Mouse (Mus musculus): Measurements from ENCODE around the gene Yif1a. TPM values are rescaled to one million over a fixed set of nuclear protein-coding genes. Genes with fewer than 3 reads are reported as not detected.

Gene Yif1a
- 254 and 277 TPM in 2 replicates for polyA plus RNA-seq (2012; rRNA removed)

DNA sequence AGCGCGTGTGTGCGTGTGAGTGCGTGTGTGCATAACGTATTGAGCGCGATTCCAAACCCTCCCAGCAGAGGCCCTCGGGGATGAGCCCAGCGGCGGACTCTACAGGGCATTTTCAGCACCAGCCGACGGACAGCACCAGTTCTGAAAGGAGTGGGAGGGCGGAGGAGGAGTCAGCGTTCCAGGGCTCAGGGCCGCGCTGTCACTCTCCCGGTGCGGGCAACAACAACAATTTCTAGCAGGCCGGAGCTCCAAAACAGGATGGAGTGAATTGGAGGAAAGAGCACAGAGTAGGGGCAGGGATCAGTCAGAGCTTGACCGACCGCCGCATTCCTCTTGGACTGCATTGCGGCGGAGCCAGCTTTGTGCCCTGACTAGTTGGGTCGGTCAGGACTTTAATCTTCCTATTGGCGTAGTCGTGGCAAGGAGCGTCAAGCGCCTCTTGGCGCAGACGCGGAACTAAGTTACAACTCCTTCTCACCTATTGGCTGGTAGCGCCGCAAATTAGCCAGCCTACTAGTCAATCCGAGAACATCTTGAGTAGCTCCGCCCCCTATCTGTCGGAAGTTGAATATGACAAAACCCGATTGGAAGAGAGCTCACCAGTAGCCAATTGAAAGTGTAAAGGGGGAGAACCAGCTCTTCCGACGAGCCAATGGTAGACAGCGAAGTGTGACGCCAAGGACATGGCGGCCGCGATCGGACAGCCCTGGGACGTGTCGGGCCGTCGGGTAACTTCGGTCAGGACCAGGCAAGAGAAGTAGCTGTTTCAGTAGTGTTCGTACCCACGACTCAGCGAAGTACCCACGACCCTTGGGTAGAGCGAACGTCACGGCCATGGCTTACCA lies at the start of gene Yif1a:
Yif1a (plus strand) TSS at position 655 of the 845 bp plus-strand sequence.

DNA sequence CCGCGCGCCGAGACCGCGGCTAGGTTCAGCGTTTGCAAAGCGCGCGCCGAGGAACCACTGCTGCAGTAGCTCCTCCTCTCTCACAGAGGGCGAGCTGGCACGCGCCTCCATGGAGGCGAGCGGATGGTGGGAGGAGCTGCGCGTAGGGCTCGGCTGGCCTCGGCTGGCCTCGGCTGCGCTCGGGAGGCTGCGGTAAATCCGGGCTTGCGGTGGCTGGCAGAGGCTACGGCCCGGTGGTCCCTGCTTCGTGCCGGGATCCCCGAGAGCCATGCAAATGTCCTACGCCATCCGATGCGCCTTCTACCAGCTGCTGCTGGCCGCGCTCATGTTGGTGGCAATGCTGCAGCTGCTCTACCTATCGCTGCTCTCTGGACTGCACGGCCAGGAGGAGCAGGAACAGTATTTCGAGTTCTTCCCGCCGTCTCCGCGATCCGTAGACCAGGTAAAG lies 49.6 kb upstream of the Yif1a start, which contains the start of the genes B4gat1 and AC124502.3:
B4gat1 (plus strand) TSS at position 118 of the 448 bp plus-strand sequence.
AC124502.3 (plus strand) TSS at position 183 of the 448 bp plus-strand sequence.

DNA sequence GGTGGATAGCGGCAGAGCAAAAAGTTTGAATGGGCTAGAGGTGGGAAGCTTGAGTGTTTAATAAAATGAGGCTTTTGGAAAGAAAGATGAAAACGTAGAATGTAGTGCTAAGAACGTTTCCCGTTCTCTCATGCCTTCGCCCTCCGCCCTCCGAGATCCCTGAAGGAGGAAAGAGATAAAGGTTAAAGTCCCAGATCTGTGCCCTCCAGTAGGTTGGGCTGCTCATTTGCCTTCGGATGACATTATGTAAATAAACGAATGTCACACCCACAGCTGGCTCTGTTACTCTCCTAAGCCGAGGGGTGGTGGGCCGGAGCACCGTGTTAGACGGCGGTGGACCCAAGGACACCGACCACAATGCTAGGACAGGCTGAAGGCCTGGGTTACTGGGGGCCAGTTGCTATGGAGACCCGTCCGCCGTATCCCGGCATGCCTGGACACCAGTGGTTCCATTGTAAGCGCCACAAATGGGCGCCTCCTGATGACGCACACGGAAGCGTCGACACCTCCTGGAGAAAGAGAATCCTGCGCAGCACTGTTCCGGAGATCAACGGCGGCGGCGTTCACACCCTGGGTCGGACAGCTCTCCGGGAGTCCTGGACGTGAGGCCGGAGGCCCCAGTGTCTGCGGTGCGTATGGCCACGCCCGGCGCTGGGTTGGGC lies 47.3 kb upstream of the Yif1a start, which contains the start of gene Brms1:
Brms1 (plus strand) TSS at position 493 of the 662 bp plus-strand sequence.

DNA sequence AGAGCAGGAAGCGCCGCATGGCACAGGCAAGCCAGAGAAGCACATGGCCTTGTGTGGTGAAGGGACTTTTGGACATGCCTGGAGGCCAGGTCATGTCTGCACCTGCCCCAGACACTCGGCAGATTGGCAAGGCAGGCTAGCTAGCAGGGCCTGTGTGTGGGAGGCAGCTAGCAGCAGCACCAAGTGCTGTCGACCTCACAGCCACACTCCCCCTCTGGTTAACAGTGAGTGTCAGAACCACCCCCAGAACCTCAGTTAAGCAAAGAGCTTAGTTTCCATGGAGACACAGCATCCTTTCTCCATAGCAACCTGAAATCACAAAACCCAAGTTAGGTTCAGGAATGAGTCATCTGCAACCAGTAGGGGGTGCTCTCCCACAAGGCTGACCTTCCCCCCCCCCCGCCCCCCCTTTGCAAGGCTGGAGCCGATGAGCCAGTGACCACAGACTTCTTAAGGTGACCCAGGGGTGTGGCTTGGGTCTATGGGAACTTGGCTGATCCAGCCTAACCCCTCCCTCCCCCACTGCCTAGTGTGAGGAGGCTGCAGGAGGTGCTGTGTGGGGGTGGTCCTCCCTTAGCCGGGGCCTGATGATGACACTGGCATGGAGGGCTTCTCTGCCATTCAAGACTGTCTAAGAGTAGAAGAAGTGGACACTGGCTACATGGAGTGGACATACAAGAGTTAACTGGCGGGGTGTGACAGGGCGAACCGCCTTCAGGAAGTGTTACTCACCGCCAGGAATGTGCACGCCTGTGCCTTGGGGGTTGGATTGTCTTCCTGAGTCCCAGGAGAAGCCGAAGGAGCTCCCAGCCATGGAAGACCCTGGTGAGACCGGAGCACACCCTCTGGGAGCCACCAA lies 38.1 kb upstream of the Yif1a start, which contains the start of gene Rin1:
Rin1 (plus strand) TSS at position 435 of the 859 bp plus-strand sequence.

DNA sequence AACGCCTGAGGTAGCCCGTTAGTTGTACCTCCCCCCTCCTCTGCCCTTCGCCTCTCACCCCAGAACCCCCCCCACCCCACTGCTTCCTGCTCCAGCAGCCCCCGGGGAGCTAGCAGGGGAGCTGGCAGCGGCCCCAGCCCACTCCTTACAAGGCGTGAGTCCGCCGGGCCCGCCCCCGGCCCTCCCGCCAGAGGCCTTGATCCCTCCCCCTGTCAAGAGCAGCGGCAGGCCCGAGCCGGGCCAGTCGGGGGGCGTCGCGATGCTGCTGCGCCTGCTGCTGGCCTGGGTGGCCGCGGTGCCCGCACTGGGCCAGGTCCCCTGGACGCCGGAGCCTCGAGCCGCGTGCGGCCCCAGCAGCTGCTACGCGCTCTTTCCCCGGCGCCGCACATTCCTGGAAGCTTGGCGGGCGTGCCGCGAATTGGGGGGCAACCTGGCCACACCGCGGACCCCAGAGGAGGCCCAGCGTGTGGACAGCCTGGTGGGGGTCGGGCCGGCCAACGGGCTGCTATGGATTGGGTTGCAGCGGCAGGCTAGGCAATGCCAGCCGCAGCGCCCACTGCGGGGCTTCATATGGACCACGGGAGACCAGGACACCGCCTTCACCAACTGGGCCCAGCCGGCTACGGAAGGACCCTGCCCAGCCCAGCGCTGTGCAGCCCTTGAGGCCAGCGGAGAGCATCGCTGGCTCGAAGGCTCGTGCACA lies 20.3 kb upstream of the Yif1a start, which contains the start of gene Cd248:
Cd248 (plus strand) TSS at position 212 of the 703 bp plus-strand sequence.

DNA sequence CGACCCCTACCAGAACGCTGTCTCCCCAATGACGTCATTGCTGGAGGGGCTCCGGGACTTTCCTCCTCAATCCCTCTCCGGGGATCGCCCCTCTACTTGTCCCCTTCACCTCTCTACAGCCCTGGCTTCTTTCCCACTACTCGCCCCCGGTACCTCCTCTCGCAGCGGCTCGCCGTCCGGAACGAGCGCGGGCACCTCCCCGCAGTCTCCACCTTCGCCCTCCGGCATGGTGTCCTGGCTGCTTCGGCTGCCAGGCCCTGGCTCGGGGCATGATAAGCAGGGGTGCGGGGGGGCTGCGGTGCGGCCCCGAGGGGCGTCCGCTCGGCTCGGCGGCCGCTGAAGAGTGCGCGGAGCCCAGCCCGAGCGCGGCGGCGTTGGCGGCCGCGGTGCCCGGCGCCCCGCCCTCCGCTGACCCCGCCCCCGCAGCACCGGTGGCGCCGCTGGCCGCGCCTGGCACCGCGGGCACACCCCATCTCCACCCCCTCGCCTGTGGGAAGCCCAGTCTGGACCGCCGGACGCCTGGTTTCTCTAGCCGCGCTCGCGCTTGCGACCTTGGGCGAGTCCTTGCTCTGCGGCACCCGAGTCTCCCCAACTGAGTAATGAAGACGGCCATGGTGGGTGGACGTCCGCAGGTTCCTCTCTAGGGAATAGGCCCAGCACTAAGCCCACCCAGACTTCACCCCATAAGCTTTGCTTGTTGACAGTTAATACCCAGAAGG lies 3.0 kb upstream of the Yif1a start, which contains the start of gene Tmem151a:
Tmem151a (minus strand) TSS at position 387 of the 719 bp plus-strand sequence.

DNA sequence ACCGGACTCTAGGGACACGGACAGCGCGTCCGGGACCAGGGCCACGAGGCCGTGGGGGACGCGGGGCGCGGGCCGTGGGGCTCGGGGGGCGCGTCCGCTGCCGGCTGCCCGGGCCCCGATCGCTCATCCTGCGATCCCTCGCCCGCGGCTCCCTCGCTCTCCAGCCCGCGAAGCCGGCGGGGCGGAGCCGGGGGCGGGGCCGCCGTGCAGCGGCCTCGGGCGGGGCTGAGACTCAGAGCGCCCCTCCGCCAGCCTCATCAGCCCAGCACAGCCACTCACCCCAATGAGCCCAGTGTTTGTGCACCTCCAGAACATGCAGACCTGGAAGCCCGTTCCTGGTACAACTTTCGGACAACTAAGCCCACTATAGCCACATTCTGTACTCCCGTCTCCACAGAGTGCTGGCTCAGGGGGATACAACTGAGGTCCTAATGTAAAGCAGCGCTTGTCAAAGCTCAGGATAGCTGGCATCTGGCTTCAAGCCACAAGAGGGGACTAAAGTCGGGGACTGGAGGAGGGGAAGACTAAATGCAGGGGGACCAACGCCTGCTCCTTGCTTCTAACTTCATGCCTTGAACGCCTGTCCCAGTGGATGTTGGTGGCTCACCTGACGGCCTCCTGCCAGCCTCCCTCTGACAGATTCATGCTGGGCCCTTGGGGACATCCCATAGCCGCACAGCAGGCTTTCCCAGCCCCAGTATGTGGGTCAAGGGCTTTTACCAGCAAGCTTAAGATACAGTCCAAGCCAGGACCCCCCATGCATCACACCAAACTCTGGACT lies 10.2 kb downstream of the Yif1a start, which contains the start of gene Cnih2:
Cnih2 (minus strand) TSS at position 159 of the 781 bp plus-strand sequence.

DNA sequence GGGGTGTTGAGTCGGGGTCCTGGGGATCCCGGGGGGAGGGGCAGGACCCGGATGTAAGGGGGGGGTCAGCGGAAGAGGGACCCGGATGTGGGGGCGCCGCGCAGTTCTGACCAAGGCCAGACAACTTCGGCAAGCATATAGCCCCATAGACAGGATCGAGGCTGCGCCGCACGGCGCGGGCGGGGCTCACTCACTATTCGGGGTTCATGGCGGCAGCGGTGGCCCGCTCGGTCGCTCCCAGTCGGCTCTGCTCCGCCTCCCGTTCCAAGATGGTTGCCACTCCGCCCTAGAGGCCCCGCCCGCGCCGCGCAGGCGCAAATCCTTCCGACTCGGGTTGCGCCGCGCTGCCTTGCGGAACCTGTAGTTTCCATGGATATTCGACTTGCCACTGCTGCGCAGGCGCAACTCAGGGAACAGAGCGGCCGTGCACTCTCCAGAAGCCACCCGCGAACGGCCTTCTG lies 18.4 kb downstream of the Yif1a start, which contains the start of gene Rab1b:
Rab1b (minus strand) TSS at position 342 of the 461 bp plus-strand sequence.

DNA sequence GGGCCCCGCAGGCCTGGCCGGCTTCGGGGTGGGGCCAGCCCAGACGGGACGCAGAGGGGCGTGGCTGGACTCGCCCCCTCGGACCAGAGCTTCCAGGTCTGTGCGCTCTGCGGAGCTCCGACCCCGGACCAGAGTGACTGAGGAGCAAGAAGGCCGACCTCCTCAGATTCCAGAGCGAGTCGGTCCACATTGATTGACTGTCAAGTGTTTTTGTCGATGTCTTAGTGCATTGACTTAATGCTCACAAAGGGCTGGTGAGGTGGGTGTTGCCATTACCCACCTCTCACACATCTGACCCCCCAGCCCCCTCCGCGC lies 30.0 kb downstream of the Yif1a start, which contains the start of gene Klc2:
Klc2 (minus strand) TSS at position 177 of the 315 bp plus-strand sequence.

Other genes starting within 250 kb of the Yif1a start
- gene Ccs, start 249.2 kb upstream of the Yif1a start, polyA plus RNA-seq (2012; rRNA removed) = 45.7 and 48.2 TPM in 2 replicates
- 0.12 TPM in 1 of 2 replicates, not detected in the other for gene Ccdc87, start 249.2 kb upstream of the Yif1a start, polyA plus RNA-seq (2012; rRNA removed)
- gene Ctsf, start 233.4 kb upstream of the Yif1a start, polyA plus RNA-seq (2012; rRNA removed) = 79.6 and 90.6 TPM in 2 replicates
- gene Actn3, start 210.6 kb upstream of the Yif1a start, polyA plus RNA-seq (2012; rRNA removed) = 0.58 TPM in 2 replicates
- gene Zdhhc24, start 209.9 kb upstream of the Yif1a start, polyA plus RNA-seq (2012; rRNA removed) = 31.6 and 38.3 TPM in 2 replicates
- 2.6 and 3.9 TPM in 2 replicates for gene Bbs1, start 181.9 kb upstream of the Yif1a start, polyA plus RNA-seq (2012; rRNA removed)
- gene Dpp3, start 160.3 kb upstream of the Yif1a start, polyA plus RNA-seq (2012; rRNA removed) = 191 and 196 TPM in 2 replicates
- 3.7 and 3.9 TPM in 2 replicates for gene Peli3, start 145.4 kb upstream of the Yif1a start, polyA plus RNA-seq (2012; rRNA removed)
- 19.4 and 21.0 TPM in 2 replicates for gene Mrpl11, start 126.4 kb upstream of the Yif1a start, polyA plus RNA-seq (2012; rRNA removed)
- gene Npas4, start 98.2 kb upstream of the Yif1a start, polyA plus RNA-seq (2012; rRNA removed) = 2.5 and 3.3 TPM in 2 replicates
- 9.9 and 14.0 TPM in 2 replicates for gene Slc29a2, start 64.7 kb upstream of the Yif1a start, polyA plus RNA-seq (2012; rRNA removed)
- gene B4gat1, start 49.7 kb upstream of the Yif1a start, polyA plus RNA-seq (2012; rRNA removed) = 23.4 and 23.6 TPM in 2 replicates
- 1.2 and 2.4 TPM in 2 replicates for gene AC124502.3, start 49.6 kb upstream of the Yif1a start, polyA plus RNA-seq (2012; rRNA removed)
- 48.4 and 51.7 TPM in 2 replicates for gene Brms1, start 47.2 kb upstream of the Yif1a start, polyA plus RNA-seq (2012; rRNA removed)
- gene Rin1, start 38.1 kb upstream of the Yif1a start, polyA plus RNA-seq (2012; rRNA removed) = 14.7 and 15.9 TPM in 2 replicates
- gene Cd248, start 20.5 kb upstream of the Yif1a start, polyA plus RNA-seq (2012; rRNA removed) = 28.2 and 34.2 TPM in 2 replicates
- 3.9 and 4.2 TPM in 2 replicates for gene Tmem151a, start 3.0 kb upstream of the Yif1a start, polyA plus RNA-seq (2012; rRNA removed)
- gene Cnih2, start 10.0 kb downstream of the Yif1a start, polyA plus RNA-seq (2012; rRNA removed) = 3.3 and 4.0 TPM in 2 replicates
- 211 and 244 TPM in 2 replicates for gene Rab1b, start 18.5 kb downstream of the Yif1a start, polyA plus RNA-seq (2012; rRNA removed)
- 26.5 and 30.6 TPM in 2 replicates for gene Klc2, start 30.0 kb downstream of the Yif1a start, polyA plus RNA-seq (2012; rRNA removed)
- gene Pacs1, start 184.6 kb downstream of the Yif1a start, polyA plus RNA-seq (2012; rRNA removed) = 12.2 and 14.3 TPM in 2 replicates
- 98.0 and 109 TPM in 2 replicates for gene Sf3b2, start 206.9 kb downstream of the Yif1a start, polyA plus RNA-seq (2012; rRNA removed)
- gene Gal3st3, start 209.8 kb downstream of the Yif1a start, polyA plus RNA-seq (2012; rRNA removed) = 0.16 and 0.31 TPM in 2 replicates
- gene Catsper1, start 247.2 kb downstream of the Yif1a start, polyA plus RNA-seq (2012; rRNA removed) = not detected in 2 replicates